Mouse (Mus musculus) cortical plate, adult 2 months (tissue): Measurements from ENCODE around the gene Cdc42. TPM values are rescaled to one million over a fixed set of nuclear protein-coding genes. Genes with fewer than 3 reads are reported as not detected.
A peak's percentile ranks its signal among the peaks of the same experiment; 100 is the strongest.

ENCODE experiments used
- H3K27ac ChIP-seq: fragments of 200-500 bp; 2 replicates; pipeline ENCODE4 v1.5.1; 2012; ENCODE audit warnings: low read length, control low read depth, inconsistent platforms; ENCODE audit not compliant: insufficient read depth
- H3K4me1 ChIP-seq: fragments of 200-500 bp; 2 replicates; pipeline ENCODE4 v1.6.1; 2011; ENCODE audit warnings: low read length; ENCODE audit not compliant: control insufficient read depth, insufficient read depth
- H3K4me3 ChIP-seq: fragments of 200-500 bp; 2 replicates; pipeline ENCODE4 v1.5.1; 2011; ENCODE audit warnings: mild to moderate bottlenecking, low read length, control low read depth; ENCODE audit not compliant: insufficient read depth
- CTCF ChIP-seq: fragments of 200-500 bp; IDR thresholded peaks from 2 replicates; pipeline ENCODE4 v1.5.1; 2011; ENCODE audit warnings: mild to moderate bottlenecking, control low read depth, low read length; ENCODE audit not compliant: insufficient read depth; ENCODE audit errors: extremely low read depth
- POLR2A ChIP-seq: fragments of 200-500 bp; IDR thresholded peaks from 2 replicates; pipeline ENCODE4 v1.6.1; 2011; ENCODE audit warnings: mild to moderate bottlenecking, low read length, control low read depth; ENCODE audit not compliant: insufficient read depth; ENCODE audit errors: extremely low read depth
- polyA plus RNA-seq: library from polyadenylated mRNA; depleted of rRNA; stranded (reverse); fragments of >200 nt; gene quantifications from 2 replicates; pipeline ENCODE4 v1.2.3, GENCODE M21; 2012; rRNA removed

The Cdc42 gene
- polyA plus RNA-seq = 383 and 397 TPM in 2 replicates

- Histone ChIP-seq H3K27ac (peak within 1 kb of the TSS; percentile 96), H3K4me1 (peaks cover 1% of the 10 kb centered on the region; the same call in 1 of the 2 replicates), H3K4me3 (peak within 1 kb of the TSS; percentile 66)
- TF ChIP-seq POLR2A = peak; percentile 92
- no peak for TF ChIP-seq CTCF
Observed at GRCm38 (mm10) chr4:137357517-137358254, at the start of gene Cdc42. Gene Cdc42, minus strand, starts transcription at chr4:137357720.

GRCm38 (mm10) chr4:137405571-137405970, 48.1 kb upstream of the Cdc42 start:
- TF ChIP-seq CTCF (no peak), POLR2A (no peak)
- H3K4me1 ChIP-seq = no peaks in the 10 kb centered on the region
- no peak overlapping the region for H3K27ac ChIP-seq
- no peak overlapping the region for H3K4me3 ChIP-seq

GRCm38 (mm10) chr4:137396641-137397525, 39.4 kb upstream of the Cdc42 start:
- TF ChIP-seq POLR2A = no peak
- TF ChIP-seq CTCF = no peak
- H3K4me3 ChIP-seq = no peak overlapping the region
- H3K27ac ChIP-seq = no peak overlapping the region
- no peaks in the 10 kb centered on the region for H3K4me1 ChIP-seq

- H3K27ac ChIP-seq = no peak overlapping the region
- no peak for TF ChIP-seq CTCF
- TF ChIP-seq POLR2A = no peak
- H3K4me3 ChIP-seq = no peak overlapping the region
- H3K4me1 ChIP-seq = peaks cover 2% of the 10 kb centered on the region; the same call in 1 of the 2 replicates
Observed at GRCm38 (mm10) chr4:137393378-137394135, 36.0 kb upstream of the Cdc42 start.

- TF ChIP-seq POLR2A (no peak), CTCF (no peak)
- H3K27ac ChIP-seq = no peak overlapping the region
- H3K4me1 ChIP-seq = peaks cover 2% of the 10 kb centered on the region; the same call in 1 of the 2 replicates
- no peak overlapping the region for H3K4me3 ChIP-seq
Observed at GRCm38 (mm10) chr4:137392874-137393273, 35.4 kb upstream of the Cdc42 start.

GRCm38 (mm10) chr4:137391287-137391686, 33.8 kb upstream of the Cdc42 start:
- 0 out of 2 replicates have a peak, but pooled peaks have one; percentile 12 for TF ChIP-seq CTCF
- no peak for TF ChIP-seq POLR2A
- Histone ChIP-seq H3K27ac (no peak overlapping the region), H3K4me1 (peaks cover 2% of the 10 kb centered on the region; the same call in 1 of the 2 replicates), H3K4me3 (no peak overlapping the region)

- TF ChIP-seq POLR2A = no peak
- TF ChIP-seq CTCF = no peak
- H3K4me3 ChIP-seq = no peak overlapping the region
- no peak overlapping the region for H3K27ac ChIP-seq
- H3K4me1 ChIP-seq = peaks cover 2% of the 10 kb centered on the region; the same call in 1 of the 2 replicates
Observed at GRCm38 (mm10) chr4:137390196-137390595, 32.7 kb upstream of the Cdc42 start.

GRCm38 (mm10) chr4:137388983-137389382, 31.5 kb upstream of the Cdc42 start:
- Histone ChIP-seq H3K27ac (0 out of 2 replicates have a peak overlapping the region, but pooled peaks have one; percentile 86), H3K4me3 (peak overlapping the region; percentile 83; the same call in 1 of the 2 replicates), H3K4me1 (peaks cover 2% of the 10 kb centered on the region; the same call in 1 of the 2 replicates)
- TF ChIP-seq CTCF (no peak), POLR2A (no peak)

- Histone ChIP-seq H3K4me1 (peaks cover 2% of the 10 kb centered on the region; the same call in 1 of the 2 replicates), H3K27ac (peak overlapping the region; percentile 86), H3K4me3 (peak overlapping the region; percentile 83)
- TF ChIP-seq POLR2A (peak; percentile 92), CTCF (no peak)
Observed at GRCm38 (mm10) chr4:137388059-137388794, 30.7 kb upstream of the Cdc42 start.
